Comparison of ENCODE assay signal across 8 mouse cellular contexts in genomic region chr4:70265248-70265647, GRCm38 (mm10).
DNase-seq lines count a peak whose midpoint lies in the region.
"Had no signal": no experiment of that assay in that cellular context is flagged by ENCODE, and none has a peak within 500 bp of the region (broad histone marks: within the 10 kb centered on the region; RNA-seq: fewer than 3 reads in every experiment).

No protein-coding gene starts in this region.

- H3K36me3 ChIP-seq in forebrain, embryonic 10.5 days (replicated peaks), result peaks cover 89% of the 10 kb centered on the region

- H3K27me3 ChIP-seq in forebrain, embryonic 10.5 days (ENCODE audit: poor library complexity, severe bottlenecking), result no peaks in the 10 kb centered on the region
- H3K27me3 ChIP-seq: heart, embryonic 15.5 days had no signal

- 69% methylated on average over 6 of the region's 6 CpGs for WGBS in forebrain, embryonic 10.5 days

- peak; percentile 21 for DNase-seq in 3134 (ENCODE audit: extremely low read depth, insufficient read length, low spot score)
- peak; percentile 55 for DNase-seq in 416B (ENCODE audit: low read depth)
- DNase-seq in adrenal gland, postnatal 10 days, result peak; percentile 75
- DNase-seq in forebrain, embryonic 10.5 days (ENCODE audit: extremely low spot score, low spot score), result peak; percentile 31
- DNase-seq in kidney, adult 9 months, result peak; percentile 54
- peak; percentile 49 for DNase-seq in lung, postnatal 25 days (ENCODE audit: low spot score)
- peak; percentile 7 for DNase-seq in skeletal muscle tissue, adult 2 months (ENCODE audit: low read depth, low spot score)

- no peaks in the 10 kb centered on the region for H3K9me3 ChIP-seq in forebrain, embryonic 10.5 days
- H3K9me3 ChIP-seq: heart, embryonic 15.5 days had no signal

- no peak overlapping the region for H3K27ac ChIP-seq in forebrain, embryonic 10.5 days
- H3K27ac ChIP-seq: heart, embryonic 15.5 days had no signal

- no peak overlapping the region for H3K4me3 ChIP-seq in forebrain, embryonic 10.5 days
- H3K4me3 ChIP-seq: heart, embryonic 15.5 days had no signal

- no peaks in the 10 kb centered on the region for H3K4me1 ChIP-seq in forebrain, embryonic 10.5 days
- H3K4me1 ChIP-seq: heart, embryonic 15.5 days had no signal

Comparison
In these comparisons a context has a peak if more than half of its experiments do, and no peak if none do; other contexts are left out.
1. DNase-seq: peak in every context shown above with its lines; median percentile 75 in adrenal gland, postnatal 10 days; 55 in 416B; 54 in kidney, adult 9 months; 49 in lung, postnatal 25 days; 31 in forebrain, embryonic 10.5 days; 21 in 3134; 7 in skeletal muscle tissue, adult 2 months.